ENCODE assay signal across 23 mouse cellular contexts in genomic region chr2:65955804-65956203, GRCm38 (mm10).
DNase-seq lines count a peak whose midpoint lies in the region; ATAC-seq and TF ChIP-seq lines count a peak whose summit lies in the region.
"Had no signal": no experiment of that assay in that cellular context is flagged by ENCODE, and none has a peak within 500 bp of the region (broad histone marks: within the 10 kb centered on the region; RNA-seq: fewer than 3 reads in every experiment).

No protein-coding gene starts in this region.

- H3K27ac ChIP-seq in left cerebral cortex, adult 2 months: peak overlapping the region; percentile 82; the same call in 1 of the 2 replicates
- peak overlapping the region; percentile 47; the same call in 1 of the 2 replicates for H3K27ac ChIP-seq in hindbrain, embryonic 11.5 days (ENCODE audit: low read depth, low read length)
- 0 out of 2 replicates have a peak overlapping the region, but pooled peaks have one; percentile 14 for H3K27ac ChIP-seq in hindbrain, embryonic 16.5 days (ENCODE audit: low read depth, low read length)
- H3K27ac ChIP-seq in midbrain, postnatal 0 days (ENCODE audit: low read depth, low read length): peak overlapping the region; percentile 43; the same call in 1 of the 2 replicates
- H3K27ac ChIP-seq: intestine, embryonic 15.5 days; stomach, embryonic 15.5 days had no signal

- no peak for ATAC-seq in hindbrain, embryonic 11.5 days (ENCODE audit: low FRiP score)
- ATAC-seq in hindbrain, embryonic 16.5 days: 0 out of 2 replicates have a peak, but pooled peaks have one; percentile 34
- no peak for ATAC-seq in midbrain, postnatal 0 days (ENCODE audit: low FRiP score)
- ATAC-seq: intestine, embryonic 15.5 days had no signal

- H3K9me3 ChIP-seq in hindbrain, embryonic 11.5 days (ENCODE audit: control insufficient read depth, low read length): no peaks in the 10 kb centered on the region
- no peaks in the 10 kb centered on the region for H3K9me3 ChIP-seq in hindbrain, embryonic 16.5 days (ENCODE audit: control insufficient read depth, low read length)
- H3K9me3 ChIP-seq in midbrain, postnatal 0 days (ENCODE audit: low read length): no peaks in the 10 kb centered on the region
- H3K9me3 ChIP-seq: heart, embryonic 12.5 days; intestine, embryonic 15.5 days; stomach, embryonic 15.5 days had no signal

- no peaks in the 10 kb centered on the region for H3K4me1 ChIP-seq in hindbrain, embryonic 11.5 days (replicated peaks; ENCODE audit: control insufficient read depth, insufficient read depth, low read length)
- H3K4me1 ChIP-seq in hindbrain, embryonic 16.5 days (ENCODE audit: control insufficient read depth, insufficient read depth, low read depth, low read length): peaks cover 2% of the 10 kb centered on the region
- no peaks in the 10 kb centered on the region; the same call in 1 of the 2 replicates for H3K4me1 ChIP-seq in midbrain, postnatal 0 days (ENCODE audit: insufficient read depth, low read length)
- H3K4me1 ChIP-seq: intestine, embryonic 15.5 days; stomach, embryonic 15.5 days had no signal

- H3K9ac ChIP-seq in hindbrain, embryonic 11.5 days (ENCODE audit: low read depth, low read length): no peak overlapping the region
- H3K9ac ChIP-seq in hindbrain, embryonic 16.5 days (ENCODE audit: low read depth, low read length): no peak overlapping the region
- no peak overlapping the region for H3K9ac ChIP-seq in midbrain, postnatal 0 days (replicated peaks; ENCODE audit: low read length, poor library complexity, severe bottlenecking)
- H3K9ac ChIP-seq: heart, embryonic 12.5 days; intestine, embryonic 15.5 days; stomach, embryonic 15.5 days had no signal

- DNase-seq in left cerebral cortex, adult 2 months (ENCODE audit: extremely low spot score in 1 of 2, low spot score in 2 of 2): no peak
- DNase-seq in left cerebral cortex, adult 8-10 months (ENCODE audit: low spot score in 2 of 2): no peak
- DNase-seq in hindbrain, embryonic 11.5 days (ENCODE audit: low spot score): no peak
- no peak for DNase-seq in midbrain, postnatal 0 days (ENCODE audit: low spot score)
- no peak for DNase-seq in embryo, embryonic 10 days (ENCODE audit: low spot score)
- DNase-seq in spleen, postnatal 4 days (ENCODE audit: low spot score in 2 of 2): no peak
- DNase-seq in adrenal gland, postnatal 10 days: no peak
- DNase-seq: adrenal gland, adult 8-10 months; cerebellum, adult 11 months; cerebellum, postnatal 14 days; heart, adult 11 months; heart, postnatal 14 days; kidney, adult 9 months; kidney, postnatal 25 days; layer of hippocampus, adult 9-11 months; lung, adult 18-20 months; thymus, adult 18-20 months; thymus, postnatal 4 days had no signal

- intact Hi-C loops in left cerebral cortex, adult 2 months (cut with DNase I): no loop called here

- no peak overlapping the region for H3K4me3 ChIP-seq in left cerebral cortex, adult 2 months
- H3K4me3 ChIP-seq in hindbrain, embryonic 11.5 days (ENCODE audit: low read depth, low read length): no peak overlapping the region
- H3K4me3 ChIP-seq in hindbrain, embryonic 16.5 days (ENCODE audit: low read length): no peak overlapping the region
- H3K4me3 ChIP-seq in midbrain, postnatal 0 days (ENCODE audit: low read depth, low read length): no peak overlapping the region
- H3K4me3 ChIP-seq: heart, embryonic 12.5 days; intestine, embryonic 15.5 days; stomach, embryonic 15.5 days had no signal

- 88% methylated on average over 1 of the region's 1 CpGs for WGBS in hindbrain, embryonic 11.5 days
- WGBS in hindbrain, embryonic 16.5 days: 93% methylated on average over 1 of the region's 1 CpGs
- 88% methylated on average over 1 of the region's 1 CpGs for WGBS in midbrain, postnatal 0 days

- no peaks in the 10 kb centered on the region for H3K36me3 ChIP-seq in hindbrain, embryonic 11.5 days (ENCODE audit: control insufficient read depth, insufficient read depth, low read length)
- no peaks in the 10 kb centered on the region for H3K36me3 ChIP-seq in hindbrain, embryonic 16.5 days (ENCODE audit: control insufficient read depth, insufficient read depth, low read length)
- no peaks in the 10 kb centered on the region for H3K36me3 ChIP-seq in midbrain, postnatal 0 days (ENCODE audit: insufficient read depth, low read length)
- H3K36me3 ChIP-seq: heart, embryonic 12.5 days; intestine, embryonic 15.5 days; stomach, embryonic 15.5 days had no signal

- no peak for TF ChIP-seq CTCF in left cerebral cortex, adult 2 months (IDR thresholded peaks at IDR 0.05)
- TF ChIP-seq CTCF in midbrain, postnatal 0 days (IDR thresholded peaks at IDR 0.05): no peak

- H3K27me3 ChIP-seq in hindbrain, embryonic 11.5 days (ENCODE audit: control insufficient read depth, insufficient read depth, low read length): no peaks in the 10 kb centered on the region
- no peaks in the 10 kb centered on the region for H3K27me3 ChIP-seq in hindbrain, embryonic 16.5 days (replicated peaks; ENCODE audit: control insufficient read depth, insufficient read depth, low read length)
- no peaks in the 10 kb centered on the region for H3K27me3 ChIP-seq in midbrain, postnatal 0 days (ENCODE audit: insufficient read depth, low read length)
- H3K27me3 ChIP-seq: heart, embryonic 12.5 days; intestine, embryonic 15.5 days; stomach, embryonic 15.5 days had no signal

- H3K4me2 ChIP-seq in hindbrain, embryonic 11.5 days (replicated peaks; ENCODE audit: low read depth, low read length): no peak overlapping the region
- no peak overlapping the region for H3K4me2 ChIP-seq in hindbrain, embryonic 16.5 days (ENCODE audit: low read length)
- no peak overlapping the region for H3K4me2 ChIP-seq in midbrain, postnatal 0 days (ENCODE audit: low read depth, low read length, poor library complexity, severe bottlenecking)
- H3K4me2 ChIP-seq: heart, embryonic 12.5 days; intestine, embryonic 15.5 days; liver, embryonic 11.5 days; stomach, embryonic 15.5 days had no signal

Comparison
In these comparisons a context has a peak if more than half of its experiments do, and no peak if none do; other contexts are left out.
1. H3K27ac ChIP-seq: peak in every context shown above with its lines; median percentile 82 in left cerebral cortex, adult 2 months; 47 in hindbrain, embryonic 11.5 days; 43 in midbrain, postnatal 0 days; 14 in hindbrain, embryonic 16.5 days.